Mouse (Mus musculus): ENCODE results near the gene Hapln4. TPM values are rescaled to one million over a fixed set of nuclear protein-coding genes. Genes with fewer than 3 reads are reported as not detected.
"Not testable (repeated sequence)": the region's sequence is repeated elsewhere in the genome, so short reads cannot be mapped to it uniquely, and the experiment has no call there.

The Hapln4 gene
- polyA plus RNA-seq (2015; fragmentation: Nextera tagmentation; extraction: Ambion mirVana), result 0.87 and 1.3 TPM in 2 replicates

GRCm38 (mm10) chr8:70083285-70083684 lies at the start of gene Hapln4:
Gene Hapln4, plus strand, starts transcription at chr8:70083457.
- Histone ChIP-seq H3K9ac (peak within 1 kb of the TSS; percentile 44), H3K27me3 (peaks cover 65% of the 10 kb centered on the region), H3K4me3 (peak within 1 kb of the TSS; percentile 39), H3K4me1 (replicated peaks) (peaks cover 31% of the 10 kb centered on the region), H3K27ac (replicated peaks) (no peak within 1 kb of the TSS), H3K9me3 (no peaks in the 10 kb centered on the region), H3K4me2 (peak within 1 kb of the TSS; percentile 79), H3K36me3 (no peaks in the 10 kb centered on the region)
- under 1% methylated on average over 26 of the region's 26 CpGs for WGBS
- ATAC-seq (ENCODE audit: low FRiP score, low read depth), result no peak

- Histone ChIP-seq H3K9ac (no peak overlapping the region), H3K36me3 (peaks cover 3% of the 10 kb centered on the region; the same call in 1 of the 2 replicates)
- 97% methylated on average over 1 of the region's 1 CpGs for WGBS
These were observed 45.3 kb upstream of the Hapln4 start for GRCm38 (mm10) chr8:70037994-70038393.

GRCm38 (mm10) chr8:70041885-70042546 lies 41.2 kb upstream of the Hapln4 start:
- WGBS, result 2% methylated on average over 47 of the region's 47 CpGs
- H3K4me1 ChIP-seq (replicated peaks), result peaks cover 42% of the 10 kb centered on the region
- ATAC-seq (ENCODE audit: low FRiP score, low read depth), result peak; percentile 49
- peak overlapping the region; percentile 92 for H3K27ac ChIP-seq (replicated peaks)
- peak overlapping the region; percentile 84 for H3K9ac ChIP-seq
- no peaks in the 10 kb centered on the region for H3K36me3 ChIP-seq
- no peaks in the 10 kb centered on the region for H3K9me3 ChIP-seq
- no peaks in the 10 kb centered on the region for H3K27me3 ChIP-seq
- H3K4me2 ChIP-seq, result peak overlapping the region; percentile 86
- peak overlapping the region; percentile 95 for H3K4me3 ChIP-seq

More at GRCm38 (mm10) chr8:70037994-70038393, 45.3 kb upstream of the Hapln4 start:
- H3K27me3 ChIP-seq, result no peaks in the 10 kb centered on the region
- H3K4me3 ChIP-seq, result no peak overlapping the region
- H3K9me3 ChIP-seq, result no peaks in the 10 kb centered on the region
- H3K4me2 ChIP-seq, result no peak overlapping the region
- peaks cover 21% of the 10 kb centered on the region for H3K4me1 ChIP-seq (replicated peaks)
- H3K27ac ChIP-seq (replicated peaks), result no peak overlapping the region
- ATAC-seq (ENCODE audit: low FRiP score, low read depth), result no peak

GRCm38 (mm10) chr8:70042583-70043455 lies 40.4 kb upstream of the Hapln4 start, which contains the start of the genes Mau2 and Sugp1:
Gene Mau2, minus strand, starts transcription at chr8:70042734.
Gene Sugp1, plus strand, starts transcription at chr8:70042813.
- Histone ChIP-seq H3K4me1 (replicated peaks) (peaks cover 42% of the 10 kb centered on the region), H3K4me3 (peak within 1 kb of the TSS; percentile 95), H3K27ac (replicated peaks) (peak within 1 kb of the TSS; percentile 92), H3K9me3 (no peaks in the 10 kb centered on the region), H3K4me2 (peak within 1 kb of the TSS; percentile 86), H3K9ac (peak within 1 kb of the TSS; percentile 84), H3K36me3 (no peaks in the 10 kb centered on the region), H3K27me3 (no peaks in the 10 kb centered on the region)
- under 1% methylated on average over 65 of the region's 65 CpGs for WGBS
- peak; percentile 98 for ATAC-seq (ENCODE audit: low FRiP score, low read depth)

GRCm38 (mm10) chr8:70043996-70044395 lies 39.3 kb upstream of the Hapln4 start:
- WGBS, result 90% methylated on average over 5 of the region's 5 CpGs
- H3K9ac ChIP-seq, result peak overlapping the region; percentile 84; the same call in 1 of the 2 replicates
- ATAC-seq (ENCODE audit: low FRiP score, low read depth), result no peak

GRCm38 (mm10) chr8:70049662-70050061 lies 33.6 kb upstream of the Hapln4 start:
- no peaks in the 10 kb centered on the region for H3K9me3 ChIP-seq
- no peak overlapping the region for H3K4me3 ChIP-seq
- ATAC-seq (ENCODE audit: low FRiP score, low read depth), result no peak
- peaks cover 5% of the 10 kb centered on the region for H3K4me1 ChIP-seq (replicated peaks)
- no peak overlapping the region for H3K9ac ChIP-seq
- no peak overlapping the region for H3K4me2 ChIP-seq
- H3K27ac ChIP-seq (replicated peaks), result no peak overlapping the region
- H3K36me3 ChIP-seq, result peaks cover 47% of the 10 kb centered on the region
- no peaks in the 10 kb centered on the region for H3K27me3 ChIP-seq

More at GRCm38 (mm10) chr8:70043996-70044395, 39.3 kb upstream of the Hapln4 start:
- Histone ChIP-seq H3K36me3 (peaks cover 4% of the 10 kb centered on the region; the same call in 1 of the 2 replicates), H3K4me2 (peak overlapping the region; percentile 86), H3K4me3 (peak overlapping the region; percentile 95), H3K9me3 (no peaks in the 10 kb centered on the region), H3K27ac (replicated peaks) (no peak overlapping the region), H3K4me1 (replicated peaks) (peaks cover 42% of the 10 kb centered on the region), H3K27me3 (no peaks in the 10 kb centered on the region)

GRCm38 (mm10) chr8:70050434-70050833 lies 32.8 kb upstream of the Hapln4 start:
- H3K9ac ChIP-seq; ATAC-seq (ENCODE audit: low FRiP score, low read depth); H3K4me3 ChIP-seq; H3K9me3 ChIP-seq; H3K4me1 ChIP-seq (replicated peaks); H3K4me2 ChIP-seq; H3K27ac ChIP-seq (replicated peaks); H3K27me3 ChIP-seq: not testable (repeated sequence)
- peaks cover 54% of the 10 kb centered on the region for H3K36me3 ChIP-seq
- WGBS, result 90% methylated on average over 5 of the region's 5 CpGs

- no peaks in the 10 kb centered on the region for H3K27me3 ChIP-seq
- no peak overlapping the region for H3K4me3 ChIP-seq
- ATAC-seq (ENCODE audit: low FRiP score, low read depth), result no peak
- WGBS, result 75% methylated on average over 1 of the region's 1 CpGs
- H3K27ac ChIP-seq (replicated peaks), result no peak overlapping the region
- no peak overlapping the region for H3K9ac ChIP-seq
- H3K4me2 ChIP-seq, result no peak overlapping the region
- no peaks in the 10 kb centered on the region for H3K4me1 ChIP-seq (replicated peaks)
- no peaks in the 10 kb centered on the region for H3K9me3 ChIP-seq
- H3K36me3 ChIP-seq, result peaks cover 85% of the 10 kb centered on the region
These were observed 25.5 kb upstream of the Hapln4 start for GRCm38 (mm10) chr8:70057721-70058120.

GRCm38 (mm10) chr8:70071836-70072440 lies 11.3 kb upstream of the Hapln4 start:
- H3K36me3 ChIP-seq, result peaks cover 39% of the 10 kb centered on the region
- no peak for ATAC-seq (ENCODE audit: low FRiP score, low read depth)
- 86% methylated on average over 2 of the region's 2 CpGs for WGBS

GRCm38 (mm10) chr8:70072441-70073069 lies 10.7 kb upstream of the Hapln4 start, which contains the start of gene Tm6sf2:
Gene Tm6sf2, plus strand, starts transcription at chr8:70072924.
- Histone ChIP-seq H3K4me3 (no peak within 1 kb of the TSS), H3K36me3 (peaks cover 35% of the 10 kb centered on the region), H3K27me3 (no peaks in the 10 kb centered on the region), H3K27ac (replicated peaks) (no peak within 1 kb of the TSS), H3K4me1 (replicated peaks) (0 out of 2 replicates have a peak, but pooled peaks cover 4% of the 10 kb centered on the region), H3K9me3 (no peaks in the 10 kb centered on the region), H3K9ac (no peak within 1 kb of the TSS), H3K4me2 (0 out of 2 replicates have a peak within 1 kb of the TSS, but pooled peaks have one; percentile 15)
- WGBS, result 15% methylated on average over 18 of the region's 27 CpGs
- ATAC-seq (ENCODE audit: low FRiP score, low read depth), result peak; percentile 35; the same call in 1 of the 2 replicates

More at GRCm38 (mm10) chr8:70071836-70072440, 11.3 kb upstream of the Hapln4 start:
- Histone ChIP-seq H3K27me3 (no peaks in the 10 kb centered on the region), H3K9me3 (no peaks in the 10 kb centered on the region), H3K4me1 (replicated peaks) (0 out of 2 replicates have a peak, but pooled peaks cover 4% of the 10 kb centered on the region), H3K4me2 (no peak overlapping the region), H3K4me3 (no peak overlapping the region), H3K9ac (no peak overlapping the region), H3K27ac (replicated peaks) (no peak overlapping the region)

- no peak for ATAC-seq (ENCODE audit: low FRiP score, low read depth)
- Histone ChIP-seq H3K4me3 (no peak overlapping the region), H3K9ac (no peak overlapping the region), H3K36me3 (peaks cover 29% of the 10 kb centered on the region), H3K4me1 (replicated peaks) (0 out of 2 replicates have a peak, but pooled peaks cover 4% of the 10 kb centered on the region), H3K4me2 (0 out of 2 replicates have a peak overlapping the region, but pooled peaks have one; percentile 15), H3K9me3 (no peaks in the 10 kb centered on the region), H3K27me3 (no peaks in the 10 kb centered on the region), H3K27ac (replicated peaks) (no peak overlapping the region)
- 65% methylated on average over 8 of the region's 8 CpGs for WGBS
These were observed 10.1 kb upstream of the Hapln4 start for GRCm38 (mm10) chr8:70073120-70073519.
